ENCODE assay signal across 12 mouse cellular contexts in genomic region chr13:46507944-46508343, GRCm38 (mm10).
"Had no signal": no experiment of that assay in that cellular context is flagged by ENCODE, and none has a peak within 500 bp of the region (broad histone marks: within the 10 kb centered on the region; RNA-seq: fewer than 3 reads in every experiment).

No protein-coding gene starts in this region.

- H3K27ac ChIP-seq: kidney, postnatal 0 days; limb, embryonic 12.5 days; liver, embryonic 13.5 days; lung, embryonic 15.5 days; midbrain, embryonic 13.5 days had no signal

- H3K4me1 ChIP-seq: limb, embryonic 12.5 days; liver, embryonic 13.5 days; lung, embryonic 15.5 days; midbrain, embryonic 13.5 days had no signal

- H3K4me2 ChIP-seq: limb, embryonic 12.5 days; liver, embryonic 13.5 days; lung, embryonic 15.5 days; midbrain, embryonic 13.5 days had no signal

- H3K9me3 ChIP-seq: lung, embryonic 15.5 days; midbrain, embryonic 13.5 days had no signal

- ATAC-seq: liver, postnatal 0 days; midbrain, embryonic 13.5 days had no signal

- H3K4me3 ChIP-seq: limb, embryonic 12.5 days; liver, embryonic 13.5 days; lung, embryonic 15.5 days; midbrain, embryonic 13.5 days had no signal

- H3K9ac ChIP-seq: limb, embryonic 12.5 days; liver, embryonic 13.5 days; liver, postnatal 0 days; lung, embryonic 15.5 days; midbrain, embryonic 13.5 days had no signal

- DNase-seq: kidney, postnatal 36 days; layer of hippocampus, adult 9-11 months; layer of hippocampus, postnatal 36 days; liver; liver, embryonic 13.5 days; liver, postnatal 0 days; right cerebral cortex, postnatal 14 days; thymus, postnatal 36 days had no signal

- H3K27me3 ChIP-seq: limb, embryonic 12.5 days; lung, embryonic 15.5 days; midbrain, embryonic 13.5 days had no signal

- H3K36me3 ChIP-seq: limb, embryonic 12.5 days; liver, embryonic 13.5 days; lung, embryonic 15.5 days; midbrain, embryonic 13.5 days had no signal
